In the genomic region with DNA sequence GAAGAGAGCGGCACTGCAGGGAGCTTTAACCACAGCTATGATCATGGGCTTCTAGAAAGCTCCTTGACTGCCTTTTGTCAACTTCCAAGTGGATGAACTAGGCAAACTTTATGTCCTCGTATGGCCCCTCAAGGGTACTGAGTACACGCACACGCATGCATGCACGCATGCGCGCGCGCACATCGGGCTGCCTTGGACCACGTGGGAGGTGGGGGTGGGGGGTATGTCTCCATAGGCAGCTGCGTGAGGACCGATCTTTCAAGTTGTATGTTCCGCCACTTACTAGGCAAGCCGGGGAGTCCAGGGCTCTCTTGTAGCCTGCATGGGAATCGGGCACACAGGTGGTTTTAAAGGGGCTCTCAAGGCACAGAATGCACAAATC, we compare ENCODE assay signal across 10 mouse cellular contexts. TPM values are rescaled to one million over a fixed set of nuclear protein-coding genes. Genes with fewer than 3 reads are reported as not detected.
DNase-seq lines count a peak whose midpoint lies in the region; ATAC-seq and TF ChIP-seq lines count a peak whose summit lies in the region.
"Had no signal": no experiment of that assay in that cellular context is flagged by ENCODE, and none has a peak within 500 bp of the region (broad histone marks: within the 10 kb centered on the region; RNA-seq: fewer than 3 reads in every experiment).

No protein-coding gene starts in this region.

- no peaks in the 10 kb centered on the region for H3K9me3 ChIP-seq in heart, embryonic 14.5 days (ENCODE audit: control insufficient read depth, low read length)
- no peaks in the 10 kb centered on the region for H3K9me3 ChIP-seq in midbrain, embryonic 13.5 days
- no peaks in the 10 kb centered on the region for H3K9me3 ChIP-seq in midbrain, embryonic 16.5 days (replicated peaks; ENCODE audit: control insufficient read depth, low read length, poor library complexity, severe bottlenecking)
- no peaks in the 10 kb centered on the region for H3K9me3 ChIP-seq in neural tube, embryonic 12.5 days

- WGBS in heart, embryonic 14.5 days = 55% methylated on average over 16 of the region's 16 CpGs
- WGBS in heart, adult 2 months = 68% methylated on average over 16 of the region's 16 CpGs
- 70% methylated on average over 16 of the region's 16 CpGs for WGBS in midbrain, embryonic 13.5 days
- 69% methylated on average over 16 of the region's 16 CpGs for WGBS in midbrain, embryonic 16.5 days
- 76% methylated on average over 16 of the region's 16 CpGs for WGBS in neural tube, embryonic 12.5 days

- peaks cover 2 to 7% of the 10 kb centered on the region in 2 experiments; a peak in 3 of 4 replicates for H3K4me1 ChIP-seq in heart, embryonic 14.5 days (ENCODE audit: control insufficient read depth in 2 of 2, insufficient read depth in 2 of 2, low read length in 2 of 2)
- H3K4me1 ChIP-seq in heart, adult 2 months (ENCODE audit: control insufficient read depth, insufficient read depth, low read length) = peaks cover 2% of the 10 kb centered on the region; the same call in 1 of the 2 replicates
- peaks cover 7% of the 10 kb centered on the region for H3K4me1 ChIP-seq in midbrain, embryonic 13.5 days (replicated peaks)
- H3K4me1 ChIP-seq in midbrain, embryonic 16.5 days (ENCODE audit: control insufficient read depth, insufficient read depth, low read length) = peaks cover 5% of the 10 kb centered on the region; the same call in 1 of the 2 replicates
- peaks cover 3% of the 10 kb centered on the region for H3K4me1 ChIP-seq in neural tube, embryonic 12.5 days

- H3K4me3 ChIP-seq in heart, embryonic 14.5 days (ENCODE audit: control insufficient read depth in 1 of 2, insufficient read depth in 1 of 2, low read depth in 1 of 2, low read length in 2 of 2) = peak overlapping the region; percentile 10 to 14; a peak in 1 of 4 replicates
- no peak overlapping the region for H3K4me3 ChIP-seq in heart, adult 2 months
- H3K4me3 ChIP-seq in midbrain, embryonic 13.5 days (replicated peaks) = no peak overlapping the region
- no peak overlapping the region for H3K4me3 ChIP-seq in midbrain, embryonic 16.5 days (ENCODE audit: low read depth, low read length)
- no peak overlapping the region for H3K4me3 ChIP-seq in neural tube, embryonic 12.5 days
- H3K4me3 ChIP-seq: erythroblast, embryonic 14.5 days had no signal

- TF ChIP-seq POLR2A in heart, adult 2 months (IDR thresholded peaks at IDR 0.05; ENCODE audit: insufficient read depth, low read depth, low read length) = no peak

- H3K9ac ChIP-seq in heart, embryonic 14.5 days (ENCODE audit: low read length) = peak overlapping the region; percentile 25; the same call in 1 of the 2 replicates
- H3K9ac ChIP-seq in heart, adult 2 months (ENCODE audit: low read depth, low read length) = no peak overlapping the region; the same call in 1 of the 2 replicates
- H3K9ac ChIP-seq in midbrain, embryonic 13.5 days (replicated peaks) = 0 out of 2 replicates have a peak overlapping the region, but pooled peaks have one; percentile 28
- no peak overlapping the region for H3K9ac ChIP-seq in midbrain, embryonic 16.5 days (ENCODE audit: low read depth, low read length)
- no peak overlapping the region for H3K9ac ChIP-seq in neural tube, embryonic 12.5 days

- no peaks in the 10 kb centered on the region for H3K79me2 ChIP-seq in heart, adult 2 months (replicated peaks; ENCODE audit: control insufficient read depth, insufficient read depth, low read length)

- no peaks in the 10 kb centered on the region for H3K36me3 ChIP-seq in heart, embryonic 14.5 days (ENCODE audit: control insufficient read depth, insufficient read depth, low read length)
- no peaks in the 10 kb centered on the region for H3K36me3 ChIP-seq in heart, adult 2 months (ENCODE audit: control insufficient read depth, insufficient read depth, low read length)
- no peaks in the 10 kb centered on the region for H3K36me3 ChIP-seq in midbrain, embryonic 13.5 days
- no peaks in the 10 kb centered on the region for H3K36me3 ChIP-seq in midbrain, embryonic 16.5 days (ENCODE audit: control insufficient read depth, insufficient read depth, low read length)
- no peaks in the 10 kb centered on the region for H3K36me3 ChIP-seq in neural tube, embryonic 12.5 days

- TF ChIP-seq CTCF in heart, adult 2 months (IDR thresholded peaks at IDR 0.05) = no peak

- intact Hi-C loops in heart, adult 2 months (cut with DNase I) = no loop called here

- DNase-seq in heart, adult 2 months = no peak
- no peak for DNase-seq in left cerebral cortex, adult 8-10 months (ENCODE audit: low spot score in 2 of 2)
- no peak for DNase-seq in frontal cortex, adult 2 months (ENCODE audit: extremely low spot score in 1 of 2, low spot score in 1 of 2)
- DNase-seq: retina, postnatal 1 day had no signal

- no peak for ATAC-seq in heart, embryonic 14.5 days (ENCODE audit: insufficient number of reproducible peaks, insufficient read depth, low FRiP score, low read depth)
- ATAC-seq in midbrain, embryonic 13.5 days = no peak
- no peak for ATAC-seq in midbrain, embryonic 16.5 days
- 0 out of 2 replicates have a peak, but pooled peaks have one; percentile 28 for ATAC-seq in granulocyte monocyte progenitor cell, adult 5-6 weeks (replicated peaks; ENCODE audit: poor library complexity, severe bottlenecking)
- ATAC-seq in neural tube, embryonic 12.5 days (ENCODE audit: low FRiP score, low read depth) = no peak

- no peaks in the 10 kb centered on the region for H3K27me3 ChIP-seq in heart, embryonic 14.5 days (ENCODE audit: control insufficient read depth, insufficient read depth, low read length)
- no peaks in the 10 kb centered on the region for H3K27me3 ChIP-seq in heart, adult 2 months (ENCODE audit: control insufficient read depth, insufficient read depth, low read length)
- peaks cover 10% of the 10 kb centered on the region; the same call in 1 of the 2 replicates for H3K27me3 ChIP-seq in midbrain, embryonic 13.5 days
- no peaks in the 10 kb centered on the region for H3K27me3 ChIP-seq in midbrain, embryonic 16.5 days (ENCODE audit: control insufficient read depth, insufficient read depth, low read depth, low read length)
- no peaks in the 10 kb centered on the region; the same call in 1 of the 2 replicates for H3K27me3 ChIP-seq in neural tube, embryonic 12.5 days (replicated peaks)

- H3K27ac ChIP-seq in heart, embryonic 14.5 days (replicated peaks in 1 of 2; ENCODE audit: control insufficient read depth in 1 of 2, insufficient read depth in 1 of 2, low read depth in 2 of 2, low read length in 2 of 2) = no peak overlapping the region
- no peak overlapping the region for H3K27ac ChIP-seq in heart, adult 2 months
- no peak overlapping the region for H3K27ac ChIP-seq in midbrain, embryonic 13.5 days
- H3K27ac ChIP-seq in midbrain, embryonic 16.5 days (ENCODE audit: low read length) = no peak overlapping the region
- H3K27ac ChIP-seq in neural tube, embryonic 12.5 days = no peak overlapping the region

- TF ChIP-seq EP300 in heart, adult 2 months (IDR thresholded peaks at IDR 0.05; ENCODE audit: insufficient read depth, low read depth, low read length) = no peak

- H3K4me2 ChIP-seq in heart, embryonic 14.5 days (ENCODE audit: low read length) = peak overlapping the region; percentile 52
- no peak overlapping the region; the same call in 1 of the 2 replicates for H3K4me2 ChIP-seq in midbrain, embryonic 13.5 days (replicated peaks)
- no peak overlapping the region for H3K4me2 ChIP-seq in midbrain, embryonic 16.5 days (ENCODE audit: low read length)
- peak overlapping the region; percentile 30 for H3K4me2 ChIP-seq in neural tube, embryonic 12.5 days (replicated peaks)

RNA-seq across cellular contexts. Expression of gene Gm42791, which starts 25.7 kb away (rescaled TPM):
- 1.4 TPM in 1 of 2 replicates, not detected in the other for polyA plus RNA-seq in heart, embryonic 14.5 days (2014; fragmentation: Nextera tagmentation; extraction: Ambion mirVana)
- 1 to 10 TPM; 5.7 to 5.9 TPM for total RNA-seq in heart, adult 2 months (2021)
- not detected in 2 replicates for polyA plus RNA-seq in heart, adult 2 months (2012; rRNA removed)
- 2.0 and 3.6 TPM in 2 replicates for polyA plus RNA-seq in midbrain, embryonic 13.5 days (2015; fragmentation: Nextera tagmentation; extraction: Ambion mirVana)
- 5.7 and 6.7 TPM in 2 replicates for polyA plus RNA-seq in midbrain, embryonic 16.5 days (2015; fragmentation: Nextera tagmentation; extraction: Ambion mirVana)
- 4.6 TPM in 1 of 2 replicates, not detected in the other for total RNA-seq in granulocyte monocyte progenitor cell, adult 5-6 weeks (2014; fragmentation: Nextera tagmentation)
- 3.8 TPM in 1 of 2 replicates, not detected in the other for total RNA-seq in granulocyte monocyte progenitor cell, adult 5-6 weeks (2017)
- polyA plus RNA-seq in neural tube, embryonic 12.5 days (2016; fragmentation: Nextera tagmentation; extraction: Ambion mirVana) = 2.6 and 3.6 TPM in 2 replicates
- total RNA-seq in left cerebral cortex, adult 8-10 months (2022) = 10 to 100 TPM; 30.1 to 40.2 (median 34.9) TPM
- polyA plus RNA-seq in frontal cortex, adult 2 months (2012; rRNA removed) = not detected in 2 replicates

Comparison
In these comparisons a context has a peak if more than half of its experiments do, and no peak if none do; other contexts are left out.
1. H3K4me3 ChIP-seq: peak in heart, embryonic 14.5 days (2 of 2); none in heart, adult 2 months (single experiment), midbrain, embryonic 13.5 days (single experiment), midbrain, embryonic 16.5 days (single experiment) and neural tube, embryonic 12.5 days (single experiment).
2. H3K9ac ChIP-seq: peak in heart, embryonic 14.5 days (single experiment) and midbrain, embryonic 13.5 days (single experiment); none in heart, adult 2 months (single experiment), midbrain, embryonic 16.5 days (single experiment) and neural tube, embryonic 12.5 days (single experiment).
3. H3K4me2 ChIP-seq: peak in heart, embryonic 14.5 days (single experiment) and neural tube, embryonic 12.5 days (single experiment); none in midbrain, embryonic 13.5 days (single experiment) and midbrain, embryonic 16.5 days (single experiment).